Mouse (Mus musculus): ENCODE results near the gene Ifna6. TPM values are rescaled to one million over a fixed set of nuclear protein-coding genes. Genes with fewer than 3 reads are reported as not detected.

Gene Ifna6
- polyA plus RNA-seq, 1 experiment from 2014 or later, result not detected

DNA sequence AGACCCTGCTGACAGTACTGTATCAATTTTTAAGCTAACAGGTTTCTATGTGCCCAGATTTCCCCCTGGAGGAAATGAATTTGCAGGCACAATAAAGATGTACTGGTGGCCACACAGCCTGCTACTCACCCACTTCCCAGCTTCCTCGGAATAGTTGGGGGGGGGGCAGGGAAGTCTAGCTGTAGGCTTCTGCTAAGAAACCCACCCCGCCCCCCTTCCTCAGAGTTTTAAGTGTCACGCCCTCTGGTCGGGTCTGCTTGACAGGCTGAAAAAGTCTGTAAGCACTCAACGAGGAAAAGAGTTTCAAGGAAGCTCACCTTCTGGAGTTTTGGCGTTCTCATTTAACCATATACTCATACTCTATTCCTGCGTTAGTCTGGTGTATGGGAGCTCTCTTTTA is 36.1 kb downstream of the Ifna6 start:
- H3K9me3 ChIP-seq (ENCODE audit: control insufficient read depth, low read length), result no peaks in the 10 kb centered on the region
- H3K4me1 ChIP-seq (replicated peaks; ENCODE audit: control insufficient read depth, insufficient read depth, low read length), result peaks cover 4% of the 10 kb centered on the region; the same call in 1 of the 2 replicates
- no peak for DNase-seq (ENCODE audit: low spot score)
- H3K27me3 ChIP-seq (ENCODE audit: control insufficient read depth, insufficient read depth, low read length), result peaks cover 2% of the 10 kb centered on the region; the same call in 1 of the 2 replicates
- ATAC-seq (replicated peaks; ENCODE audit: low FRiP score), result no peak
- no peak overlapping the region for H3K4me3 ChIP-seq (ENCODE audit: low read depth, low read length)
- no peaks in the 10 kb centered on the region for H3K36me3 ChIP-seq (ENCODE audit: control insufficient read depth, insufficient read depth, low read length)
- 7% methylated on average over 7 of the region's 7 CpGs for WGBS
- no peak overlapping the region for H3K27ac ChIP-seq (ENCODE audit: low read depth, low read length)
- H3K4me2 ChIP-seq (ENCODE audit: low read depth, low read length, severe bottlenecking), result no peak overlapping the region
- H3K9ac ChIP-seq (ENCODE audit: low read length), result no peak overlapping the region

GRCm38 (mm10) chr4:88864599-88864998 is 37.4 kb downstream of the Ifna6 start:
- Histone ChIP-seq H3K27ac (ENCODE audit: low read depth, low read length) (no peak overlapping the region), H3K9ac (ENCODE audit: low read length) (no peak overlapping the region), H3K27me3 (ENCODE audit: control insufficient read depth, insufficient read depth, low read length) (peaks cover 2% of the 10 kb centered on the region; the same call in 1 of the 2 replicates), H3K4me2 (ENCODE audit: low read depth, low read length, severe bottlenecking) (no peak overlapping the region), H3K4me3 (ENCODE audit: low read depth, low read length) (no peak overlapping the region), H3K9me3 (ENCODE audit: control insufficient read depth, low read length) (no peaks in the 10 kb centered on the region), H3K36me3 (ENCODE audit: control insufficient read depth, insufficient read depth, low read length) (no peaks in the 10 kb centered on the region), H3K4me1 (replicated peaks; ENCODE audit: control insufficient read depth, insufficient read depth, low read length) (peaks cover 4% of the 10 kb centered on the region; the same call in 1 of the 2 replicates)
- WGBS, result 68% methylated on average over 9 of the region's 9 CpGs
- DNase-seq (ENCODE audit: low spot score) (no peak), ATAC-seq (replicated peaks; ENCODE audit: low FRiP score) (no peak)

GRCm38 (mm10) chr4:88865011-88865569 is 37.9 kb downstream of the Ifna6 start:
- H3K27me3 ChIP-seq (ENCODE audit: control insufficient read depth, insufficient read depth, low read length), result peaks cover 2% of the 10 kb centered on the region; the same call in 1 of the 2 replicates
- H3K4me2 ChIP-seq (ENCODE audit: low read depth, low read length, severe bottlenecking), result no peak overlapping the region
- H3K4me3 ChIP-seq (ENCODE audit: low read depth, low read length), result no peak overlapping the region
- 57% methylated on average over 6 of the region's 6 CpGs for WGBS
- no peaks in the 10 kb centered on the region for H3K36me3 ChIP-seq (ENCODE audit: control insufficient read depth, insufficient read depth, low read length)
- no peak overlapping the region for H3K9ac ChIP-seq (ENCODE audit: low read length)
- DNase-seq (ENCODE audit: low spot score), result no peak
- peaks cover 4% of the 10 kb centered on the region; the same call in 1 of the 2 replicates for H3K4me1 ChIP-seq (replicated peaks; ENCODE audit: control insufficient read depth, insufficient read depth, low read length)
- no peaks in the 10 kb centered on the region for H3K9me3 ChIP-seq (ENCODE audit: control insufficient read depth, low read length)
- no peak for ATAC-seq (replicated peaks; ENCODE audit: low FRiP score)
- no peak overlapping the region for H3K27ac ChIP-seq (ENCODE audit: low read depth, low read length)

DNA sequence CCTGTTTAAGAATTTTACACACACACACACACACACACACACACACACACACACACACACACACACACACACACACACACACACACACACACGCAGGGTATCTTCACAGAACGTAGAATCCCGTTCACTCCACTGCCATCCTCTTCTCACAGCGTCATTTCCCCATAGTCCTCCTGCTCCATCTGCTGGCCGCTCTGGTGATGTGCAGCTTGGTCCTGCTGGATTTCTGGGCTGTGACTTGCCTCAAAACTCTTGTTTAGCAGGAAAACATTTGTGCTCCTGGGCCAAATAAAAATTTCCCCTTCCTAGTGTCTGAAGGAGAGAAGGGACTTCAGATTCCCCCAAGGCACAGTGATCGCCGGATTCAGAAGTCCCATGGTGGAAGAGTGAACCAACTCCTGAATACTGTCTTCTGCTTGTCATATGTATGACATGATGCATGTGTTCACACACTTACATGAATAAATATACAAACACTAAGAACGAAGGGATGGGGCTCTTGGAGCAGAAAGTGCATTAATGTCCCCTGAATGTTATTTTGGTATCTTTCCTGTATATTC is 40.2 kb downstream of the Ifna6 start:
- H3K9me3 ChIP-seq (ENCODE audit: control insufficient read depth, low read length), result no peaks in the 10 kb centered on the region
- peaks cover 4% of the 10 kb centered on the region; the same call in 1 of the 2 replicates for H3K4me1 ChIP-seq (replicated peaks; ENCODE audit: control insufficient read depth, insufficient read depth, low read length)
- H3K27me3 ChIP-seq (ENCODE audit: control insufficient read depth, insufficient read depth, low read length), result peaks cover 2% of the 10 kb centered on the region; the same call in 1 of the 2 replicates
- peak overlapping the region; percentile 95 for H3K4me2 ChIP-seq (ENCODE audit: low read depth, low read length, severe bottlenecking)
- DNase-seq (ENCODE audit: low spot score), result peak; percentile 87
- H3K27ac ChIP-seq (ENCODE audit: low read depth, low read length), result no peak overlapping the region
- H3K4me3 ChIP-seq (ENCODE audit: low read depth, low read length), result peak overlapping the region; percentile 51
- no peak overlapping the region; the same call in 1 of the 2 replicates for H3K9ac ChIP-seq (ENCODE audit: low read length)
- 2% methylated on average over 8 of the region's 8 CpGs for WGBS
- peak; percentile 71 for ATAC-seq (replicated peaks; ENCODE audit: low FRiP score)
- H3K36me3 ChIP-seq (ENCODE audit: control insufficient read depth, insufficient read depth, low read length), result no peaks in the 10 kb centered on the region

DNA sequence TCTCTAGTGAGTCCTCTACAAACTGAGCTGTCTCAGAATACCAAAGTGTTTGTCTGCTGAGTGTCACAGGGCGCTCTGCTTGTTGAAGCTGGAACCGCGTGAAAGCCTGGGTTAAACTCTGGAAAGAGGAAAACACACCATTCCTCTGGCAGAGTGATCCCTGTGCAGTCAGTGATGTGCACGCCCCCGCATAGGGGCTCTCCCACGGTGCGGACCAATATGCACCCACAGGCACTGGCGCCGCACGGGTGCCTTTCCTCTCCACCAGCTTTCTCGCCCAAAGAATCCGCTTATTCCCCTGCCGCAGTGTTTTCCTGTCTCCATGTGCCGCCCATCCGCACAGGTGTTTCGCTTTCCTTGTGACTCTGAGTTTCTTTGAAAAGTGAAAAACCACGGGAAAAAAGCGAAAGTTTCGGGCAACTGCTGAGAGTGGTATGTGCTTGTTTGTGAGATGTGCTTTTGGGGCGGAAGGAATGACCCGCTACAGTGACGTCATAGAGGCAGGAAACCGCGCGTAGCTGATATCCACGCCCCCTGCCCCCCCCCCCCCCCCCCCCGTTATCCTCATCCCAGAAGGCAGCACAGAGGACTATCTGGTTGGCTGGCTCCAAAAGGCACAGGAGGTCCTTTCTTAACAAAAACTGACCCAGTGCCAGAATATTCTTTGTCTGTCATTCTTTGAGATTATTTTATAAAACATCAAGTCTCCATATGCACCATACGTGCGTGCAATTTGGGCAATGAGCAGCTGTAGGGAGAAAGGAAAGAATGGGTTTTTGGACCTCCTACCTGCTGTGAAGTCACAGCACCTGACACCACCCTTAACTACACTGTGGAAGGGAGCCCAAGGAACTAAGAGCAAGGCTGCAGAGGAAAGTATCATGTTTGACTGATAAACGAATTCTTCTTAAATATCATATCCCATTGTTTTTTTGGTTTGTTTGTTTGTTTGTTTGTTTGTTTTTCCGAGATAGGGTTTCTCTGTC is 41.0 kb downstream of the Ifna6 start:
- Histone ChIP-seq H3K27ac (ENCODE audit: low read depth, low read length) (no peak overlapping the region), H3K4me2 (ENCODE audit: low read depth, low read length, severe bottlenecking) (peak overlapping the region; percentile 95), H3K4me1 (replicated peaks; ENCODE audit: control insufficient read depth, insufficient read depth, low read length) (peaks cover 1% of the 10 kb centered on the region; the same call in 1 of the 2 replicates), H3K9ac (ENCODE audit: low read length) (peak overlapping the region; percentile 57), H3K4me3 (ENCODE audit: low read depth, low read length) (peak overlapping the region; percentile 51), H3K27me3 (ENCODE audit: control insufficient read depth, insufficient read depth, low read length) (peaks cover 2% of the 10 kb centered on the region; the same call in 1 of the 2 replicates), H3K36me3 (ENCODE audit: control insufficient read depth, insufficient read depth, low read length) (no peaks in the 10 kb centered on the region), H3K9me3 (ENCODE audit: control insufficient read depth, low read length) (no peaks in the 10 kb centered on the region)
- ATAC-seq (replicated peaks; ENCODE audit: low FRiP score), result peak; percentile 70
- peak; percentile 74 for DNase-seq (ENCODE audit: low spot score)
- WGBS, result 7% methylated on average over 29 of the region's 31 CpGs

DNA sequence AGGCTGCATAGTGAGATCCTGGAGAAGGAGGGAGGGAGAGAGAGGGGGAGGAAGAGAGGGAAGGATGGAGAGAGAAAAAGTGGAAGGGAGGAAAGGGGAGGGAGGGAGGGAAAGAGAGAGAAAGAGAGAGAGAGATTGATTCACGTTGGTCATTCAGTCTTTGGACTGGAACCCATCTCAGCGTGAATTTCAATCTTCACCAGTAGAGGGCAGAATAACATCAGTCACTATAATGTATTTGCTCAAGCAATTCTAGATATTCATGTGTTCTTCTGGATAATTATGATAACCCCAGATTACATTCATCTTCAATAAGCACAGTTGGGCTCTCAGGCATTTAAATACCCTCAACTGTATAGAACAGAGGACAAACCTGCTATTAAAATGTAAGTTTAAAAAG is 45.5 kb downstream of the Ifna6 start:
- Histone ChIP-seq H3K36me3 (ENCODE audit: control insufficient read depth, insufficient read depth, low read length) (no peaks in the 10 kb centered on the region), H3K27ac (ENCODE audit: low read depth, low read length) (no peak overlapping the region), H3K4me3 (ENCODE audit: low read depth, low read length) (no peak overlapping the region), H3K4me1 (replicated peaks; ENCODE audit: control insufficient read depth, insufficient read depth, low read length) (no peaks in the 10 kb centered on the region), H3K4me2 (ENCODE audit: low read depth, low read length, severe bottlenecking) (no peak overlapping the region), H3K9ac (ENCODE audit: low read length) (no peak overlapping the region), H3K9me3 (ENCODE audit: control insufficient read depth, low read length) (no peaks in the 10 kb centered on the region), H3K27me3 (ENCODE audit: control insufficient read depth, insufficient read depth, low read length) (no peaks in the 10 kb centered on the region)
- ATAC-seq (replicated peaks; ENCODE audit: low FRiP score) (no peak), DNase-seq (ENCODE audit: low spot score) (no peak)
- WGBS, result 0% methylated on average over 2 of the region's 2 CpGs

DNA sequence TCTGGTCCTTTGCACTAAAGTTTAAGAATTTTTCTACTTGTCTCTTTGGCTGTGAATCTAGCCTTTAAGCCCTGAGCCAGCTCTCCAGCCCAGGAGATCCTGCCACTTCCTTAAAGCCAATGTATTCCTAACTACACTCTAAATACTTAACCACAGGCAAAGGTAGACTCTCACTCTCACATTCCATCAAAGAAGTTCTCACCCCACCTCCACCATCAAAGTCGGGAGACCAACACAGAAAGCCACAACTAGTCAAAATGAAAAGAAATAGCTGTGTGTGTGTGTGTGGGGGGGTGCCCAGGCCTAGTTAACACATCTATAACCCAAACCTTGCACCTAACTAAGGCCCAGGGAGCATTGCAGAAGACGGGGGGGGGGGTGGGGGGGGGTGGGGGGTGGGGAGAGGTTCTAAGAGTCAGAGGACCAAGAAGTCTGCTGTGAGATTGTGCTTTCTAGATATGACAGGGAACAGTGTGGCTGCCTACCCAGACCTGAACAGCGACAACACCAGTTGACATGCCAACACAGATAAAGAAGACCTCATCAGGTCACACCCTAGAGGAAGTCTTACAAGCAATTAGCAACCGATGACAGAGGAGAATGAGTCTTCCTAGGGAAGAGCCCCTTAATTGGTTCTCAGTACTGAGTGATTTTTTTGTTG is 48.3 kb downstream of the Ifna6 start:
- no peak for ATAC-seq (replicated peaks; ENCODE audit: low FRiP score)
- 77% methylated on average over 4 of the region's 4 CpGs for WGBS
- H3K9me3 ChIP-seq (ENCODE audit: control insufficient read depth, low read length), result no peaks in the 10 kb centered on the region
- no peak overlapping the region for H3K4me2 ChIP-seq (ENCODE audit: low read depth, low read length, severe bottlenecking)
- no peaks in the 10 kb centered on the region for H3K4me1 ChIP-seq (replicated peaks; ENCODE audit: control insufficient read depth, insufficient read depth, low read length)
- DNase-seq (ENCODE audit: low spot score), result no peak
- no peaks in the 10 kb centered on the region for H3K27me3 ChIP-seq (ENCODE audit: control insufficient read depth, insufficient read depth, low read length)
- H3K36me3 ChIP-seq (ENCODE audit: control insufficient read depth, insufficient read depth, low read length), result no peaks in the 10 kb centered on the region
- no peak overlapping the region for H3K4me3 ChIP-seq (ENCODE audit: low read depth, low read length)
- no peak overlapping the region for H3K27ac ChIP-seq (ENCODE audit: low read depth, low read length)
- no peak overlapping the region for H3K9ac ChIP-seq (ENCODE audit: low read length)

DNA sequence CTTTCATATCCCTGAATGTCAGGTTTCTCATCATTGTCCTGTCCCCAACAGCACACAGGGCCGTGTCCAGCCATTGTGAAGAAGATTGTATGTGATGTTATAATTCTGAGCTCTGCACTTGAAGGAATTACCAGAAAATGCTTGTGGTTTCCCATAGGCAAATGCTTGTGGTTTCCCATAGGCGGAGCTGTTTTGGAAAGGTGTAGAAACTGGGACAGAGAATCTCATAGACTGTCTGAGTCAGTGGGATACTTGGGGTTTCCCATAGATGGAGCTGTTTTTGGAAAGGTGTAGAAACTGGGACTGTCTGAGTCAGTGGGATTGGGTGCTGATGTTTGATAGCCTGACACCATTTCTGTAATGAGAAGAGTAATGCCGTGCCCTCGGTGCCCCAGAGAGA is 49.3 kb downstream of the Ifna6 start:
- Histone ChIP-seq H3K4me3 (ENCODE audit: low read depth, low read length) (no peak overlapping the region), H3K9me3 (ENCODE audit: control insufficient read depth, low read length) (no peaks in the 10 kb centered on the region), H3K27ac (ENCODE audit: low read depth, low read length) (no peak overlapping the region), H3K27me3 (ENCODE audit: control insufficient read depth, insufficient read depth, low read length) (no peaks in the 10 kb centered on the region), H3K36me3 (ENCODE audit: control insufficient read depth, insufficient read depth, low read length) (no peaks in the 10 kb centered on the region), H3K4me1 (replicated peaks; ENCODE audit: control insufficient read depth, insufficient read depth, low read length) (no peaks in the 10 kb centered on the region), H3K4me2 (ENCODE audit: low read depth, low read length, severe bottlenecking) (no peak overlapping the region), H3K9ac (ENCODE audit: low read length) (no peak overlapping the region)
- no peak for ATAC-seq (replicated peaks; ENCODE audit: low FRiP score)
- WGBS, result 82% methylated on average over 4 of the region's 4 CpGs
- DNase-seq (ENCODE audit: low spot score), result no peak

All from forebrain, embryonic 11.5 days (tissue).